Mouse (Mus musculus) liver, adult (tissue): ENCODE measurements around the gene Clrn1.

Experiments used
- GATA4 ChIP-seq: IDR thresholded peaks from 2 replicates; pipeline ENCODE4 v1.6.1; 2014; ENCODE audit warnings: mild to moderate bottlenecking, low read length; ENCODE audit not compliant: insufficient replicate concordance

Clrn1 gene

DNA sequence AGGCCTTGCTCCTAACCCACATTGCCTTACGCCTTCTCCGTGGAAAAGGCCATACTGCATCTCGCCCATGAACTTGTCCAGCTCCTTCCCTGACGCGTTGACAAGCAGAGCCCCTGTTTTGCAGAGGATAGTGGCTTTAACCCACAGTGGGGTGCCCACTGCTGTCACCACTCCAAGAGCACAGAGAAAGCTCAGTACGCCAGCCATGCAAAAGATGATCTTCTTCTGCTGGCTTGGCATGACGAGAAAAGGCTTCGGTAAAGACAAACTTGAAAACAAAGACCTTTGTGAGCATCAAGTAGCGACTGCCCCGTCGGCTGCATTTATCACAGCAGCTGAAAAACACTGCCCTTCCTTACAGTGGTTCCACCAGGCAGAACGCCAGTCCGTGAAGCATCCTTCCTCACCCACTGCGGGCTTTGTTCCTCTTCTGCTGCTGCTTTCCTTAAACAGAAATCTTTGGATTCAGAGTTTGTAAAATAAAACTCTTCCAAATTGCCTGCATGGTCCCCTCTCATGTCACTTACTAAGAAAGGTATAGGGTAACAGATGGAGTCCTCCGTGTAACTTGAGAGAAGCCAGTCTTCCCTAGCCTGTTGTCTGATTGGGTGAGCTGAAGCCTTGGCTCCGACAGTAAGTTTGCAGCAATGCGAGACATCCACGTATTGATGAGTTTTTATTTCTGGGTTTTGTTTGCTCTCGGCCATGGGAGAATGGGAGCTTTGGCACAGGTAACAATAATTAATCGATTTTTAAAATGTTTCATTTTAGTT, at the start of gene Clrn1:
Clrn1 (minus strand) TSS at position 540 of the 773 bp plus-strand sequence.
- no peak for TF ChIP-seq GATA4

DNA sequence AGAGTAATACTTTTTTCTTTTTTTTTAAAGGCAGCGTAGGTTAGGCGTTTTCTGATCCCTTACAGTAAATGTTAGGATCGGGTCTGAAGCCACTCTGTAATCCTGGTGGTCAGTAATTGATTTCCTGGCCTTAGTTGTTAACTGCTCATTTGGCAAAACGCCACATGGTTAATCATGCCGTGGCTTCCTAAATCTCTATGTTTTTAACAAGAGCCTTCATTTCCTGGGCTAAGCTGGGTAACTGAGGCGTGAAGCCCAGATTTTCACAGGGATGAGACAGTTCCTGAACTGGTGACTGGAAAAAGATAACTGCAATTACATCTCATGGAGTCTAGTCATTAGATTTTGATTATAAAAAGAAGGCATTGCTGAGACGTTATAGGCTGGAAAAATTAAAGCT, 38.9 kb upstream of the Clrn1 start:
- TF ChIP-seq GATA4 = no peak

DNA sequence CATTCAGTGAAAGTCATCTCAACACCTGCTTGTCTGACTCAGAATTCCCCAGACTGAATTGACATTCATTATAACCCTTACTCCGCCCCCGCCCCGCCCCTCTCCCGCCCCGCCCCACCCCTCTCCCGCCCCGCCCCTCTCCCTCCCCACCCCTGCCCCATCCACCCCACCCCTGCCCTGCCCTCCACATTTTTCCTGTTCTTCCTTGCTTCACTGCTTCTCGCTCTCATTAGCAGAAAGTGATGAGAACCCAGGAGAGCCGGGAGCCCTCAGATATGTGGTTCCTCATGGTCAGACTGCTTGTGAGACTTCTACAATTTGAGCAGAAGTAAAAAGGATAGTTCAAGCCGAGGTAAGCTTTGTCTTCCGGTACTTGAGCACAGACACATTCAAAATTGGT, 38.0 kb upstream of the Clrn1 start:
- TF ChIP-seq GATA4 = no peak

DNA sequence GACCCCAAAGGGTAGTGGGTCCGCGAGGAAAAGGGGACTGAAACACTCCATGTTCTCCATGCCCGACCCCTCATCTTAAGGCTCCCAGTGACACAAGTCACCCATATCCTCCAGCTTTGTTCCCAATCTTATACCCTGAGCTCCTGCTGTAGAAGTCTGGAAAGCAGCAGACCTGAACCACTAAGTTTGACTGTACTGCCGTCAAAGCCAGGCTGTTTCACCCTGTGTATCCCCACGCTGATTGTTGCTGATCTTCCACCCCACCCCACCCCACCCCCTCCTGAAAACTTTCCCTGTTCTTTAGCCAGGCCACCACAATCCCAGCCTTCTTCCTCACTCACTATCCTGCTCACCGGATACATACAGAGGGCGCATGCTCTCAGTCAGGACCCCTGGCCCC, 37.5 kb upstream of the Clrn1 start:
- no peak for TF ChIP-seq GATA4

DNA sequence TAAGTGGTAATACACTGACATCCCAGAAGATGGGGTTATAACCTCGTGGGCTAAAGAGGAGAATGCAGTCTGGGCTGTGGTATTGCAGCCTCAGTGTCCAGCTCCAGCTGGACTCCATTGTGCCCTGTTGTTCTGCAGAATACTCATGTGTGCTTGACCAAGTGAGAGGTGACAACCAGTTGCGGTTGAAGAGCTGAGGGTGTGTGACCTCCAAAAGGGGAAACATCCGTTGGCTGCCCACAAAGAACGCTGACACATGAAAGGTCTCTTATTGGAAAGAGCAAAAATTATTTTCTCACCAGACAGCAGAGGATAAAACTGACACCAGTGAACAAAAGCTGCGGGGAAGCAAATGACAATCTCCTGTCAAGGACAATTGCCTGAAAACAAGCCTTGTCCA, 36.2 kb upstream of the Clrn1 start:
- no peak for TF ChIP-seq GATA4

DNA sequence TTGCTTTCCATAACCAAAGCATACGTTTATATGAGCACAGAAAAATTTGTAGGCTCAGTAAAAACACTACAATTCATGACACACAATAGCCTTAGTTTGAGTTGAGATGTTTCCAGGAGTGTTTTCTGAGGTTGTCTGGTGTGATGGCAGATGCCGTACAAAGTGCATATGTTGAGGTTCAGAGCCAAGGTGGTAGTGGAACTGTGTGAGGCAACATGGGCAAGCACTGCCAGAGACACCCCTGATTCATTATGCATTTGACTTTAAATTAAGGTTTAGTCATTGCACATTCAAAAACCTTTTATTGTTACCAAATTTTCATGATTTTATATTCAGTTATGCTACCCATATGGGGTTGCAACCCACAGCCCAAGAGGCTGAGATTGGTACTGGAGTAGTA, 19.5 kb upstream of the Clrn1 start:
- TF ChIP-seq GATA4 = no peak

DNA sequence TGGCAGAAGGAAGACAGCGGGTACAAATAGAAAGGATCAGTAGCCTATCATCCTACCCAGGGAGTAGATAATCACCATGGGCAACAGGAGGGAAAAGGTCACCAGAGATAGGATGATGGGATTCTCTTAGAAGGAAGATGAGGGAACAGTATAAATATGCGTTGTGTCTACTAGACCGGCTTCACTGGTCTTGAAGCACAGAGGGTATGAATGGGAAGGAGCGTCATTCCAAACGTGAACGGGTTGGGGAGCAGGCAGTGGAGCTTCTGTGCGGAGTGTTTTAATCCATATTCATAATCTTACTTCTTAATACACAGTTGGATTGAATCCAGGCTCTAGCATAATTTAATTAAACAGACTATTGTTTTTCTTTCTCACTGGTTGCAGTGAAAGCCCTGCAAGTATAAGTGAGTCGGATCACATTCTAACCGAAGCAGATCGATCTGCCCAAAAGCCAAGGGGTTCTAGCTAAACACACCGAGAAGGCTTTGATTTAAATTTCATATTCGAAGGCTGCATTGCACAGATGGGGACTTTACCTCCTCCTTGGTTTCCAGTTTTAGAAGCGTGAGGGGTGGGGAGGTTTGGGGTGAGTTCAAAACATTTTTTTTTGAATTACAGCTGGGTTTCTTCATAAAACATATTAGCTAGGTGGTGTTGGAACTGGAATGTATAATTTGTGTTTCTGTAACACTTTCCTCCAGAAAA, 17.1 kb upstream of the Clrn1 start:
- TF ChIP-seq GATA4 = no peak

DNA sequence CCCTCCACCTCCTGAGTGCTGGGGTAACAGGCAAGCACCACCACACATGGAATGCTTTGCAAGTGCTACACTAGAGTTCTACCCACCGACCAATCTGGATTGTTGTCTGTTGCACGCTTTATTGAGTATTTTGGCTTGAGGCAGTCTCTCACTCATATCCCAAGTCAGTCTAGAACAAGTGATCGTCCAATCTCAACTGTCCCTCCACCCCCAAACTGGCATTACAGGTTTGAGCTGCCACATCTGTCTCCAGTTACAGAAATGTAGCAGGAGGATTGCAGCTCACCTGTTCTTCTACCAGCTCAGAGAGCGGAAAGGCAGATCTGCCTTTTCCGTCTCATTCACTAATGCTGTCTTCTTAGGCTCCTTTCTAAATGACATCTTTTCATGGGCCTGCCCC, 10.0 kb upstream of the Clrn1 start:
- TF ChIP-seq GATA4 = no peak

DNA sequence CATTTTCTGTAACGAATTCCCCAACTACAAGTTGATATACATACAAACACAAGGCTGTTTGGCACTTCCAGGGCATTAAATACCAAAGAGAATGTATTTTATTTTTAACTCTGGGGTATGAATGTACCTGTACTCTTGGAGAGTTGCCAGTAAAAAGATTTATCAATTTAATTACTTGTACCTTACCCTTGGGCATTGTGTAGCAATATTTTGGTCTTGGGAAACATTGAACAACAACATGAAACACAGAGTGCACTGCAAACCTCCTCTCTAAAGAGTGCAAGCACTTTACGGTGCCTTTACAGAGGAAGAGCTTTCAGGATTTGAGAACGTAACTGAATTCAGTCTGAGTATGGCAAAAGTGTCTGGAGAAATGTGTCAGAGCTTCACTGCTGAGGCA, 9.4 kb upstream of the Clrn1 start:
- no peak for TF ChIP-seq GATA4

DNA sequence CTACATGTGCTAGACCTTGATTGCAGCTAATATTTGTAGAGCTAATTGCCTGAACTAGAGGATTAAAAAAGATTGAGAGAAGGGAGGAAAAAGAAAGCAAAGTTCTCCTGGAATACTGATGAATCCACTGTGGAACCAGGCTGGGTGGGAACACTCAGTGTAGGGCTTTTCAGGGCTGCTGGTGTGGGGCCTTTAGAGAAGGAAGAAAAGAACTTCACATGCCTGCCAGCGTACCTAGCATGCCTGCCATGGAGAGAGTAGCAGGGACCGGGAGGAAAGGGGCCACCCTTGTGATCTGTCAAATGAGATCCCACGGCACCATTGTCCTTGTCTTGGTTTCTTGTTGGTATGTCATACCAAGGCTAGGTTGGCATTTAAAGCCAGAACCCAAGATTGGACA, 4.5 kb upstream of the Clrn1 start:
- TF ChIP-seq GATA4 = no peak

DNA sequence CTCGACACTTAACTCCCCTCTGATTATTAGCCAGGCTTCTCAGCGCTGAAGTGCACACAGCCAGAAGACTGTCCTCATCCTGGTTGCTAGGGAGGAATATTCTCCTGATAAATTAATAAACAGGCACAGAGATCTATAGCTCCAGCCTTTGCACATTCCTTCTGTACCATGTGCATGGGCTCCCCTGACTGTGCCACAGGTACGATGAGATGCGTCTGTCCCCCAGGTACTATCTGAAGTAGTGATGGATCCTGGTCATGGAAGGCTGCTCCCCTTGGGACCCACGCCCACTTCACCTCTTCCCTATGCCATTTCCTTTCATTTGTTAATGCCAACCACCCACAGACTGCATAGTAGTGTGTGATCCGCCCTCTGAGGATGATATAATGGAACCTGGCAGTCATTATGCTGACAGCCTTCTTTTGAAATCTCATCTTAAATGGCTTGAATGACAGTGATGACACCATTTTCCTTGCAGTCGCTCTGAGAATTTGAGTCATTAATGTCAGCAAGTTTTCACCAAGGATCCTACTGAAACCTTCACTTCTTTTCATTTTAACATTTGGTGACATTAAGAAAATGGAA, 3.1 kb upstream of the Clrn1 start:
- TF ChIP-seq GATA4 = no peak

DNA sequence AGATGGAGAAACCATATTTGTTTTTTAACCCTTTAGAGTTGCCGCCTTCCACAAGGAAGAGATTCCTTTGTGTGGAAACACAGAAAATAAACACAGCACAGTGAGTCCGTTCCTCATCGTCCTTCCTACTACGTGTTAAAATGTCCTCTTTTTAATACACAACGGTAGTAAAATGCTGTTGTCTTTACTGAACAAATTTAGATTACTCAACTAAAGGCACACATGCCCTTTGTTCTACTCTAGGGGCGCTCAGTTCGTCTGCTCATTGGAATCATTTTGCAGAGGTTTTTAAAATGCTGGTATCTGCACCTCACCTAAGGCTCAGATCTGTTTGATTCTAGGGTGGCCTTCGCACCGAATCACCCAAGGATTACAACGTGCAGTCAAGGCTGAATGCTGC, 2.6 kb upstream of the Clrn1 start:
- TF ChIP-seq GATA4 = no peak

DNA sequence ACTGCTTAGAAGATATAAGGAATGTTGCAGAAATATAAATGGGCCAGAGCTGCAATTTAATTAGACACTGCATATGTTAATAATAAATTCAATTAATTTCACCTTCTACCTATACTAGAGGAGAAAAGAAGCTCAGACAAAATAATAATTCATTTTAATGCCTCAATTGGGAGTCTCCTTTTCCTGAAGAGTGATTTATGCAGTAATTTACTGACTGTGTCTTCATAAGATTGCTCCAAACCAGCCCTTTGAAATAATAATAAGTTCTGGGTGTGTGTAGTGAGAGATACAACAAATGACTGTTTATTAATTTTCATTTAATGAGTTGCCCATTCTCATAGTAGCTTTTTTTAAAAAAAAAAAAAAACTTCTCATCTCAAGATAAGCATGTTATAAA, 1.6 kb downstream of the Clrn1 start:
- TF ChIP-seq GATA4 = no peak

DNA sequence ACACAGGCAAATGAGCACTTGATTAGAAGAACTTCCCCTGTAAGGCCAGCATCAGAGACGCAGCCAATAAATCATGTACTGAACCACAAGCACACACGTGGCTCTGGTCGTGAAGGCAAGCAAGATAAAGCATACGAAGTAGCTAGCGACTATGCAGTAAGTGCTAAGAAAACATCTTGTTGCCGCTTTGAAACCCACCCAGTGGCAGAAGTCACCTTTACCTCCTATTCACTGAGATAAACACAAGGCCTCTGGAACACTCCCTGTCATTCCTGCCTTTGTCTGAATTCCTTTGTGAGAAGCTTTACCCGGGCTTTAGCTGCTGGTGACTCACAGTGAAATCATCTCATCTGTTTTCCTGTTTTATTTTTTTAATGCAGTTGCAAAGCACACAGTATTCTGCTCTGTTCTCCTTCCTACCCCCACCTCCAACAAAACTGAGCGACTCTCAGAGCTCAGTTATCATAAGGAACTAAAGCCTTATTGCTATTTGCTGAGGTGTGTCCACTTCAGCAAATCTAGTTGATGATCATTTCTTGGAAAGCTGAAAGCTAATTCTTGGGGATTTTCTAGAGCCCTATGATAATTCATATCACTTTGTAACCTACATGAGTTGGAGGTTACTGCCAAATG, 2.1 kb downstream of the Clrn1 start:
- no peak for TF ChIP-seq GATA4

DNA sequence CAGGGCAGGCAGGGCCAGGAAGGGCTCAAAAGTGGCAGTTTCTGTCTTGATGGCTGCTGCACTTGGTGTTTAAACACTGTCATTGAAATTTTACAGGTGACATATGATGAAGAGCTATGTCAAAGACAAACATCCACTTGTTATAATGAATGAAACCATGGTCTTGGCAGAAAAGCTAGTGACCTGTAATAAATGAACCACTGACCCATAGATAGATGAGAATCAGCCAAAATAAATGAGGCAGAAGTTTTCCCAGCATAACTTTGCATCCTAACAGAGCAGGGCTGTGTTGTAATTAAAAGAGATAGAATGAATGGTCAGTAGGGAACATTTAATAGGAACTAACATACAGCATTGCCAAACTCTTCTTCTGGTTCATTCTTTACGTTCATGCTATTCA, 4.1 kb downstream of the Clrn1 start:
- TF ChIP-seq GATA4 = no peak

DNA sequence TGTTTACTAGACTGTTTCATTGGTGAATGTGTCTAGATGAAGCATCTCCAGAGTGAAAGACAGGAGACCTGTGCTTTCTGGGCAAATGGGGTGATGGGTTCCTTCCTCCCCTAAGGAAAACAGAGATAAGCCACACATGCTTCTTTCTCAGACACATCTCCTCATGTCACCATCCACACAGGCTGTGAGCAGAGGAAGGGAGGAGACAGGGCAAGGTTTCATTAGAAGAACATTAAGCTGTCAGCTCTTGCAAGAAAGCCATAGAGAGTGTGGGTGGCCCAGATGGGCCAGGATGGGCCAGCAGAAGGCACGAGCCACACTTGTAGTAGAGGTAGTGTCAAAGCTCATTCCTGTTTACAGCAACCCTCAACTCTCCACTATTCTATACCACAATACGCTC, 5.0 kb downstream of the Clrn1 start:
- TF ChIP-seq GATA4 = no peak
